ENCODE assay signal across 9 mouse cellular contexts in genomic region chr17:28048425-28048824, GRCm38 (mm10). TPM values are rescaled to one million over a fixed set of nuclear protein-coding genes. Genes with fewer than 3 reads are reported as not detected.
DNase-seq lines count a peak whose midpoint lies in the region; ATAC-seq and TF ChIP-seq lines count a peak whose summit lies in the region.
"Had no signal": no experiment of that assay in that cellular context is flagged by ENCODE, and none has a peak within 500 bp of the region (broad histone marks: within the 10 kb centered on the region; RNA-seq: fewer than 3 reads in every experiment).

No protein-coding gene starts in this region.

- no peak overlapping the region for H3K4me2 ChIP-seq in liver, embryonic 11.5 days
- H3K4me2 ChIP-seq: heart, embryonic 13.5 days had no signal

- no peak overlapping the region for H3K4me3 ChIP-seq in liver, adult 2 months (ENCODE audit: insufficient read depth, low read depth, low read length)
- no peak overlapping the region for H3K4me3 ChIP-seq in liver, embryonic 11.5 days (ENCODE audit: low read depth, low read length)
- H3K4me3 ChIP-seq in bone marrow macrophage, adult 2 months (ENCODE audit: insufficient read depth, low read length) = no peak overlapping the region
- H3K4me3 ChIP-seq: heart, embryonic 13.5 days had no signal

- no peaks in the 10 kb centered on the region for H3K9me3 ChIP-seq in liver, embryonic 11.5 days (ENCODE audit: control insufficient read depth, low read length)
- H3K9me3 ChIP-seq: heart, embryonic 13.5 days had no signal

- DNase-seq in liver, adult 2 months (ENCODE audit: extremely low read depth, low read depth, low spot score) = no peak
- DNase-seq in liver, embryonic 11.5 days (ENCODE audit: low spot score) = no peak
- DNase-seq in heart, postnatal 4 days = peak; percentile 65
- peak; percentile 49 for DNase-seq in lung, postnatal 14 days
- peak; percentile 81 for DNase-seq in thymus, postnatal 0 days (ENCODE audit: low spot score)
- no peak for DNase-seq in cerebellum, adult 9-11 months
- no peak for DNase-seq in left cerebral cortex, adult 11 months (ENCODE audit: low spot score)

- ATAC-seq in liver, embryonic 11.5 days (replicated peaks; ENCODE audit: low FRiP score) = no peak

- H3K27ac ChIP-seq in liver, adult 2 months (replicated peaks; ENCODE audit: insufficient read depth, low read depth, low read length) = no peak overlapping the region
- no peak overlapping the region for H3K27ac ChIP-seq in liver, embryonic 11.5 days (ENCODE audit: low read depth, low read length)
- H3K27ac ChIP-seq in bone marrow macrophage, adult 2 months (ENCODE audit: insufficient read depth, low read depth, low read length) = no peak overlapping the region
- H3K27ac ChIP-seq: heart, embryonic 13.5 days had no signal

- H3K27me3 ChIP-seq in liver, adult 2 months (ENCODE audit: control insufficient read depth, insufficient read depth, low read length) = no peaks in the 10 kb centered on the region
- H3K27me3 ChIP-seq in liver, embryonic 11.5 days (replicated peaks; ENCODE audit: control insufficient read depth, insufficient read depth, low read length) = no peaks in the 10 kb centered on the region
- H3K27me3 ChIP-seq: heart, embryonic 13.5 days had no signal

- H3K9ac ChIP-seq in liver, adult 2 months (ENCODE audit: low read depth, low read length) = no peak overlapping the region
- H3K9ac ChIP-seq in liver, embryonic 11.5 days (ENCODE audit: low read depth, low read length) = no peak overlapping the region
- H3K9ac ChIP-seq: heart, embryonic 13.5 days had no signal

- TF ChIP-seq CTCF in liver, adult 2 months (IDR thresholded peaks at IDR 0.05; ENCODE audit: low read depth, low read length) = peak; percentile 79
- peak; percentile 57 for TF ChIP-seq CTCF in bone marrow macrophage, adult 2 months (IDR thresholded peaks at IDR 0.05; ENCODE audit: low read depth, low read length)

- TF ChIP-seq POLR2A in liver, adult 2 months (IDR thresholded peaks at IDR 0.05; ENCODE audit: extremely low read depth, insufficient read depth, low read length) = no peak
- TF ChIP-seq POLR2A in bone marrow macrophage, adult 2 months (IDR thresholded peaks at IDR 0.05; ENCODE audit: borderline replicate concordance, low read depth, low read length) = no peak

- no peaks in the 10 kb centered on the region for H3K79me2 ChIP-seq in liver, adult 2 months (ENCODE audit: control insufficient read depth, insufficient read depth, low read length)

- H3K36me3 ChIP-seq in liver, adult 2 months (ENCODE audit: control insufficient read depth, insufficient read depth, low read length) = 0 out of 2 replicates have a peak, but pooled peaks cover 2% of the 10 kb centered on the region
- peaks cover 4% of the 10 kb centered on the region; the same call in 1 of the 2 replicates for H3K36me3 ChIP-seq in liver, embryonic 11.5 days (ENCODE audit: control insufficient read depth, insufficient read depth, low read length)

- WGBS in liver, adult 2 months = 62% methylated on average over 4 of the region's 4 CpGs
- 52% methylated on average over 4 of the region's 4 CpGs for WGBS in liver, embryonic 11.5 days

- H3K4me1 ChIP-seq in liver, adult 2 months (ENCODE audit: control insufficient read depth, insufficient read depth, low read length) = peaks cover 5% of the 10 kb centered on the region
- H3K4me1 ChIP-seq in liver, embryonic 11.5 days (replicated peaks; ENCODE audit: control insufficient read depth, insufficient read depth, low read length) = no peaks in the 10 kb centered on the region
- H3K4me1 ChIP-seq in bone marrow macrophage, adult 2 months (ENCODE audit: control insufficient read depth, insufficient read depth, low read length) = no peaks in the 10 kb centered on the region
- H3K4me1 ChIP-seq: heart, embryonic 13.5 days had no signal

RNA-seq across cellular contexts. Expression of gene Tcp11, which starts 32.0 kb away (rescaled TPM):
- total RNA-seq in liver, adult 2 months (2014; rRNA removed) = not detected in 2 replicates
- polyA plus RNA-seq in liver, adult 2 months (2012; rRNA removed) = not detected in 2 replicates
- polyA plus RNA-seq in liver, embryonic 11.5 days (2014; fragmentation: Nextera tagmentation; extraction: Ambion mirVana) = 0.61 and 0.97 TPM in 2 replicates
- polyA plus RNA-seq in bone marrow macrophage, adult 2 months (2012; ENCODE audit: insufficient read depth, insufficient read length, missing spikeins) = not detected in 2 replicates
- under 1 TPM in 1 of 2 experiments, not detected in 1; 0.14 TPM for total RNA-seq in heart, postnatal 4 days (2021)
- polyA plus RNA-seq in thymus, postnatal 0 days (2015; fragmentation: Nextera tagmentation; extraction: Ambion mirVana) = 1.3 and 2.0 TPM in 2 replicates

Comparison
In these comparisons a context has a peak if more than half of its experiments do, and no peak if none do; other contexts are left out.
1. DNase-seq: peak in heart, postnatal 4 days (single experiment), lung, postnatal 14 days (single experiment) and thymus, postnatal 0 days (single experiment); none in liver, adult 2 months (single experiment), liver, embryonic 11.5 days (single experiment), cerebellum, adult 9-11 months (single experiment) and left cerebral cortex, adult 11 months (single experiment).